In genomic region chr13:99961661-99962060, GRCm38 (mm10) we compare ENCODE assay signal across 14 mouse cellular contexts. TPM values are rescaled to one million over a fixed set of nuclear protein-coding genes. Genes with fewer than 3 reads are reported as not detected.
DNase-seq lines count a peak whose midpoint lies in the region.
"Had no signal": no experiment of that assay in that cellular context is flagged by ENCODE, and none has a peak within 500 bp of the region (broad histone marks: within the 10 kb centered on the region; RNA-seq: fewer than 3 reads in every experiment).

No protein-coding gene starts in this region.

- DNase-seq in heart, adult 11 months, result peak; percentile 68
- no peak for DNase-seq in heart, adult 8-10 months (ENCODE audit: low spot score)
- peak; percentile 61 for DNase-seq in fat pad, adult 2 months (ENCODE audit: extremely low read depth, low read depth, low spot score)
- no peak for DNase-seq in left cerebral cortex, postnatal 36 days (ENCODE audit: low spot score in 2 of 2)
- DNase-seq: adrenal gland, adult 2 months; adrenal gland, adult 8-10 months; adrenal gland, postnatal 10 days; adrenal gland, postnatal 14 days; adrenal gland, postnatal 25 days; adrenal gland, postnatal 36 days; B cell, adult 2 months; cerebellum, adult 11 months; cerebellum, adult 11-12 months; cerebellum, adult 18-20 months had no signal

- intact Hi-C loops in left cerebral cortex, postnatal 36 days (cut with DNase I), result no loop called here

RNA-seq across cellular contexts. Expression of gene Mccc2, which starts 53.8 kb away (rescaled TPM):
- total RNA-seq in heart, adult 8-10 months (2022), result 10 to 100 TPM; 93.3 to 98.8 (median 97.6) TPM
- total RNA-seq in left cerebral cortex, postnatal 36 days (2021), result 10 to 100 TPM; 21.4 to 24.5 TPM

Comparison
In these comparisons a context has a peak if more than half of its experiments do, and no peak if none do; other contexts are left out.
1. DNase-seq: peak in heart, adult 11 months (single experiment) and fat pad, adult 2 months (single experiment); none in heart, adult 8-10 months (single experiment) and left cerebral cortex, postnatal 36 days (0 of 2).